Mouse (Mus musculus): Measurements from ENCODE around the gene Psme2. TPM values are rescaled to one million over a fixed set of nuclear protein-coding genes. Genes with fewer than 3 reads are reported as not detected.

Gene Psme2
- polyA plus RNA-seq (2016; fragmentation: Nextera tagmentation; extraction: Ambion mirVana) = 212 and 223 TPM in 2 replicates

- 1% methylated on average over 22 of the region's 22 CpGs for WGBS
- Histone ChIP-seq H3K4me2 (replicated peaks) (peak within 1 kb of the TSS; percentile 98), H3K27ac (peak within 1 kb of the TSS; percentile 67), H3K9ac (peak within 1 kb of the TSS; percentile 86), H3K36me3 (peaks cover 35% of the 10 kb centered on the region), H3K4me1 (peaks cover 29% of the 10 kb centered on the region), H3K27me3 (replicated peaks) (no peaks in the 10 kb centered on the region), H3K9me3 (no peaks in the 10 kb centered on the region), H3K4me3 (peak within 1 kb of the TSS; percentile 87)
- peak; percentile 96 for ATAC-seq (ENCODE audit: low FRiP score, low read depth)
Measured at GRCm38 (mm10) chr14:55590748-55591330, at the start of gene Psme2. Gene Psme2, minus strand, starts transcription at chr14:55591113.

GRCm38 (mm10) chr14:55637795-55638194, 46.9 kb upstream of the Psme2 start, which contains the start of gene Gm49378:
Gene Gm49378, minus strand, starts transcription at chr14:55637895.
- no peak within 1 kb of the TSS for H3K27ac ChIP-seq
- no peak within 1 kb of the TSS for H3K4me2 ChIP-seq (replicated peaks)
- no peaks in the 10 kb centered on the region for H3K9me3 ChIP-seq
- H3K4me3 ChIP-seq = no peak within 1 kb of the TSS
- ATAC-seq (ENCODE audit: low FRiP score, low read depth) = no peak
- peaks cover 29% of the 10 kb centered on the region for H3K4me1 ChIP-seq
- peaks cover 59% of the 10 kb centered on the region for H3K36me3 ChIP-seq
- no peaks in the 10 kb centered on the region for H3K27me3 ChIP-seq (replicated peaks)
- no peak within 1 kb of the TSS for H3K9ac ChIP-seq
- 94% methylated on average over 9 of the region's 9 CpGs for WGBS

GRCm38 (mm10) chr14:55635523-55636007, 44.7 kb upstream of the Psme2 start, which contains the start of gene Ipo4:
Gene Ipo4, minus strand, starts transcription at chr14:55635957.
- Histone ChIP-seq H3K4me3 (peak within 1 kb of the TSS; percentile 68), H3K4me1 (peaks cover 22% of the 10 kb centered on the region), H3K27me3 (replicated peaks) (no peaks in the 10 kb centered on the region), H3K9me3 (no peaks in the 10 kb centered on the region), H3K4me2 (replicated peaks) (peak within 1 kb of the TSS; percentile 94), H3K9ac (peak within 1 kb of the TSS; percentile 79), H3K27ac (no peak within 1 kb of the TSS; the same call in 1 of the 2 replicates), H3K36me3 (peaks cover 71% of the 10 kb centered on the region)
- peak; percentile 87 for ATAC-seq (ENCODE audit: low FRiP score, low read depth)
- WGBS = 2% methylated on average over 33 of the region's 33 CpGs

- H3K9ac ChIP-seq = peak overlapping the region; percentile 79
- 4% methylated on average over 23 of the region's 23 CpGs for WGBS
- H3K4me3 ChIP-seq = peak overlapping the region; percentile 68
- no peaks in the 10 kb centered on the region for H3K9me3 ChIP-seq
- peaks cover 71% of the 10 kb centered on the region for H3K36me3 ChIP-seq
- no peak overlapping the region; the same call in 1 of the 2 replicates for H3K27ac ChIP-seq
- ATAC-seq (ENCODE audit: low FRiP score, low read depth) = peak; percentile 80
- peaks cover 22% of the 10 kb centered on the region for H3K4me1 ChIP-seq
- H3K27me3 ChIP-seq (replicated peaks) = no peaks in the 10 kb centered on the region
- H3K4me2 ChIP-seq (replicated peaks) = peak overlapping the region; percentile 94
Measured at GRCm38 (mm10) chr14:55634874-55635522, 44.1 kb upstream of the Psme2 start.

- 57% methylated on average over 5 of the region's 5 CpGs for WGBS
- peaks cover 98% of the 10 kb centered on the region for H3K36me3 ChIP-seq
Measured at GRCm38 (mm10) chr14:55629312-55629711, 38.4 kb upstream of the Psme2 start.

GRCm38 (mm10) chr14:55628077-55628827, 37.3 kb upstream of the Psme2 start:
- Histone ChIP-seq H3K4me3 (no peak overlapping the region), H3K4me2 (replicated peaks) (no peak overlapping the region), H3K27ac (no peak overlapping the region), H3K9me3 (no peaks in the 10 kb centered on the region), H3K27me3 (replicated peaks) (no peaks in the 10 kb centered on the region), H3K9ac (no peak overlapping the region), H3K36me3 (peaks cover 97% of the 10 kb centered on the region), H3K4me1 (no peaks in the 10 kb centered on the region)
- no peak for ATAC-seq (ENCODE audit: low FRiP score, low read depth)
- 83% methylated on average over 27 of the region's 27 CpGs for WGBS

More at GRCm38 (mm10) chr14:55629312-55629711, 38.4 kb upstream of the Psme2 start:
- no peak overlapping the region for H3K4me3 ChIP-seq
- no peak for ATAC-seq (ENCODE audit: low FRiP score, low read depth)
- 0 out of 2 replicates have a peak overlapping the region, but pooled peaks have one; percentile 5 for H3K9ac ChIP-seq
- no peaks in the 10 kb centered on the region for H3K9me3 ChIP-seq
- H3K27ac ChIP-seq = no peak overlapping the region
- peaks cover 5% of the 10 kb centered on the region for H3K4me1 ChIP-seq
- no peaks in the 10 kb centered on the region for H3K27me3 ChIP-seq (replicated peaks)
- H3K4me2 ChIP-seq (replicated peaks) = no peak overlapping the region

GRCm38 (mm10) chr14:55618486-55619195, 27.7 kb upstream of the Psme2 start:
- Histone ChIP-seq H3K4me3 (peak overlapping the region; percentile 20), H3K36me3 (peaks cover 1% of the 10 kb centered on the region; the same call in 1 of the 2 replicates), H3K27ac (no peak overlapping the region), H3K4me2 (replicated peaks) (peak overlapping the region; percentile 51), H3K9ac (peak overlapping the region; percentile 40; the same call in 1 of the 2 replicates), H3K4me1 (no peaks in the 10 kb centered on the region), H3K9me3 (no peaks in the 10 kb centered on the region), H3K27me3 (replicated peaks) (no peaks in the 10 kb centered on the region)
- 52% methylated on average over 22 of the region's 22 CpGs for WGBS
- ATAC-seq (ENCODE audit: low FRiP score, low read depth) = no peak

GRCm38 (mm10) chr14:55617822-55618221, 26.9 kb upstream of the Psme2 start, which contains the start of gene Rec8:
Gene Rec8, plus strand, starts transcription at chr14:55618037.
- Histone ChIP-seq H3K4me3 (peak within 1 kb of the TSS; percentile 20), H3K9ac (peak within 1 kb of the TSS; percentile 40; the same call in 1 of the 2 replicates), H3K9me3 (no peaks in the 10 kb centered on the region), H3K4me1 (no peaks in the 10 kb centered on the region), H3K27ac (no peak within 1 kb of the TSS), H3K4me2 (replicated peaks) (peak within 1 kb of the TSS; percentile 51), H3K36me3 (no peaks in the 10 kb centered on the region), H3K27me3 (replicated peaks) (no peaks in the 10 kb centered on the region)
- peak; percentile 83 for ATAC-seq (ENCODE audit: low FRiP score, low read depth)
- WGBS = 22% methylated on average over 21 of the region's 21 CpGs

GRCm38 (mm10) chr14:55616844-55617243, 25.9 kb upstream of the Psme2 start:
- no peaks in the 10 kb centered on the region for H3K36me3 ChIP-seq
- no peaks in the 10 kb centered on the region for H3K4me1 ChIP-seq
- H3K4me2 ChIP-seq (replicated peaks) = no peak overlapping the region
- H3K4me3 ChIP-seq = no peak overlapping the region
- no peaks in the 10 kb centered on the region for H3K9me3 ChIP-seq
- no peak for ATAC-seq (ENCODE audit: low FRiP score, low read depth)
- 90% methylated on average over 2 of the region's 2 CpGs for WGBS
- H3K9ac ChIP-seq = no peak overlapping the region
- no peak overlapping the region for H3K27ac ChIP-seq
- no peaks in the 10 kb centered on the region for H3K27me3 ChIP-seq (replicated peaks)

- no peaks in the 10 kb centered on the region for H3K36me3 ChIP-seq
- H3K9ac ChIP-seq = no peak overlapping the region
- no peak for ATAC-seq (ENCODE audit: low FRiP score, low read depth)
- WGBS = 55% methylated on average over 2 of the region's 2 CpGs
- H3K9me3 ChIP-seq = no peaks in the 10 kb centered on the region
- H3K27ac ChIP-seq = no peak overlapping the region
- H3K4me1 ChIP-seq = no peaks in the 10 kb centered on the region
- no peak overlapping the region for H3K4me3 ChIP-seq
- no peak overlapping the region for H3K4me2 ChIP-seq (replicated peaks)
- no peaks in the 10 kb centered on the region for H3K27me3 ChIP-seq (replicated peaks)
Measured at GRCm38 (mm10) chr14:55615876-55616275, 25.0 kb upstream of the Psme2 start.

GRCm38 (mm10) chr14:55614565-55615178, 23.8 kb upstream of the Psme2 start:
- 80% methylated on average over 7 of the region's 7 CpGs for WGBS
- H3K36me3 ChIP-seq = peaks cover 4% of the 10 kb centered on the region
- no peaks in the 10 kb centered on the region for H3K4me1 ChIP-seq
- H3K9me3 ChIP-seq = no peaks in the 10 kb centered on the region
- no peak overlapping the region for H3K9ac ChIP-seq
- no peak for ATAC-seq (ENCODE audit: low FRiP score, low read depth)
- H3K4me2 ChIP-seq (replicated peaks) = no peak overlapping the region
- no peak overlapping the region for H3K4me3 ChIP-seq
- no peak overlapping the region for H3K27ac ChIP-seq
- H3K27me3 ChIP-seq (replicated peaks) = no peaks in the 10 kb centered on the region
